Mouse (Mus musculus) stomach, embryonic 16.5 days (tissue): ENCODE data around the gene Sec24a. TPM values are rescaled to one million over a fixed set of nuclear protein-coding genes. Genes with fewer than 3 reads are reported as not detected.
"Not testable (repeated sequence)": the region's sequence is repeated elsewhere in the genome, so short reads cannot be mapped to it uniquely, and the experiment has no call there.

Experiments
- ATAC-seq: fragments of 200-750 bp; cut with Nextera tagmentation; 2 replicates; pipeline ENCODE4 v1.8.0; 2017; ENCODE audit warnings: moderate number of reproducible peaks, moderate TSS enrichment; ENCODE audit not compliant: insufficient read depth, low FRiP score
- H3K27ac ChIP-seq: fragments of 300-500 bp; sonication (generic); 2 replicates; pipeline ENCODE4 v1.5.1; 2014; ENCODE audit warnings: low read length
- H3K27me3 ChIP-seq: fragments of 300-500 bp; sonication (generic); 2 replicates; pipeline ENCODE4 v1.6.1; 2014; ENCODE audit warnings: low read length, control low read depth, mixed read lengths; ENCODE audit not compliant: control insufficient read depth, insufficient read depth
- H3K36me3 ChIP-seq: fragments of 300-500 bp; sonication (generic); 2 replicates; pipeline ENCODE4 v1.6.1; 2014; ENCODE audit warnings: low read length; ENCODE audit not compliant: control insufficient read depth, insufficient read depth
- H3K4me1 ChIP-seq: fragments of 300-500 bp; sonication (generic); 2 replicates; pipeline ENCODE4 v1.6.1; 2014; ENCODE audit warnings: low read length, control low read depth, mixed read lengths; ENCODE audit not compliant: control insufficient read depth, insufficient read depth
- H3K4me2 ChIP-seq: fragments of 300-500 bp; sonication (generic); 2 replicates; pipeline ENCODE4 v1.6.1; 2014; ENCODE audit warnings: low read depth, low read length, mixed read lengths
- H3K4me3 ChIP-seq: fragments of 300-500 bp; sonication (generic); replicated peaks from 2 replicates; pipeline ENCODE4 v1.5.1; 2014; ENCODE audit warnings: mild to moderate bottlenecking, low read length
- H3K9ac ChIP-seq: fragments of 300-500 bp; sonication (generic); 2 replicates; pipeline ENCODE4 v1.6.1; 2014; ENCODE audit warnings: low read length
- H3K9me3 ChIP-seq: fragments of 300-500 bp; sonication (generic); replicated peaks from 2 replicates; pipeline ENCODE4 v1.6.1; 2016; ENCODE audit warnings: low read length, control low read depth; ENCODE audit not compliant: control insufficient read depth
- WGBS: fragments of 180-500 bp; shearing (Covaris S2); extraction: QIAGEN DNeasy Blood & Tissue Kit; methylation state at CpG from one replicate; pipeline ENCODE4 v1.1.7; 2014; 5-methylcytosine and 5-hydroxymethylcytosine counted together
- polyA plus RNA-seq: library from polyadenylated mRNA; unstranded; fragments of >200 nt; fragmentation: Nextera tagmentation; extraction: Ambion mirVana; gene quantifications from 2 replicates; pipeline ENCODE4 v1.2.1, GENCODE M21; 2015

The Sec24a gene
- polyA plus RNA-seq, 1 experiment from 2014 or later = 16.5 TPM

GRCm38 (mm10) chr11:51681324-51681975 is 82.0 kb downstream of the Sec24a start:
- Histone ChIP-seq H3K27ac (no peak overlapping the region), H3K4me3 (no peak overlapping the region), H3K4me1 (0 out of 2 replicates have a peak, but pooled peaks cover 3% of the 10 kb centered on the region), H3K9ac (0 out of 2 replicates have a peak overlapping the region, but pooled peaks have one; percentile 50), H3K9me3 (no peaks in the 10 kb centered on the region), H3K36me3 (no peaks in the 10 kb centered on the region), H3K4me2 (peak overlapping the region; percentile 4; the same call in 1 of the 2 replicates), H3K27me3 (no peaks in the 10 kb centered on the region)
- ATAC-seq = peak; percentile 50; the same call in 1 of the 2 replicates
- WGBS = 36% methylated on average over 13 of the region's 13 CpGs

- Histone ChIP-seq H3K4me2 (no peak overlapping the region), H3K27ac (no peak overlapping the region), H3K27me3 (no peaks in the 10 kb centered on the region), H3K36me3 (no peaks in the 10 kb centered on the region), H3K9me3 (no peaks in the 10 kb centered on the region), H3K4me3 (no peak overlapping the region), H3K4me1 (0 out of 2 replicates have a peak, but pooled peaks cover 3% of the 10 kb centered on the region), H3K9ac (no peak overlapping the region)
- ATAC-seq = no peak
- 53% methylated on average over 3 of the region's 3 CpGs for WGBS
These were observed 84.0 kb downstream of the Sec24a start for GRCm38 (mm10) chr11:51679466-51679865.

GRCm38 (mm10) chr11:51677737-51678418 is 85.6 kb downstream of the Sec24a start:
- no peaks in the 10 kb centered on the region for H3K36me3 ChIP-seq
- H3K9me3 ChIP-seq = no peaks in the 10 kb centered on the region
- H3K4me3 ChIP-seq = no peak overlapping the region
- ATAC-seq = no peak
- 0 out of 2 replicates have a peak, but pooled peaks cover 3% of the 10 kb centered on the region for H3K4me1 ChIP-seq
- H3K9ac ChIP-seq = no peak overlapping the region
- H3K4me2 ChIP-seq = no peak overlapping the region
- no peak overlapping the region for H3K27ac ChIP-seq
- no peaks in the 10 kb centered on the region for H3K27me3 ChIP-seq
- 53% methylated on average over 6 of the region's 6 CpGs for WGBS

DNA sequence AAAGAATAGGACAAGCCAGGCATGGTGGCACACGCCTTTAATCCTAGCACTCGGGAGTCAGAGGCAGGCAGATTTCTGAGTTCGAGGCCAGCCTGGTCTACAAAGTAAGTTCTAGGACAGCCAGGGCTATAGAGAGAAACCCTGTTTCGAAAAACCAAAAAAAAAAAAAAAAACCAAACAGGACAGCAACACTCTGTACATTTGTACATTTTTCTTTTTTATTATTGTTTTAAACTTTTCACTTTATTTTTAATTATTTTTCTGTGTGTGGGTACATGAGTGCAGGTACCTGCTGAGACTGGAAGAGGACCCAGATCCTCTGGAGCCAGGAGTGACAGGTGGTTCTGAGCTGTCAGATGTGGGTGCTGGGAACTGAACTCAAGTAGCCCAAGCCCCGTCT is 88.0 kb downstream of the Sec24a start:
- Histone ChIP-seq H3K36me3 (no peaks in the 10 kb centered on the region), H3K4me2 (no peak overlapping the region), H3K4me1 (no peaks in the 10 kb centered on the region), H3K27me3 (no peaks in the 10 kb centered on the region), H3K27ac (no peak overlapping the region), H3K4me3 (no peak overlapping the region), H3K9me3 (no peaks in the 10 kb centered on the region), H3K9ac (no peak overlapping the region)
- no peak for ATAC-seq
- WGBS = 82% methylated on average over 5 of the region's 5 CpGs

DNA sequence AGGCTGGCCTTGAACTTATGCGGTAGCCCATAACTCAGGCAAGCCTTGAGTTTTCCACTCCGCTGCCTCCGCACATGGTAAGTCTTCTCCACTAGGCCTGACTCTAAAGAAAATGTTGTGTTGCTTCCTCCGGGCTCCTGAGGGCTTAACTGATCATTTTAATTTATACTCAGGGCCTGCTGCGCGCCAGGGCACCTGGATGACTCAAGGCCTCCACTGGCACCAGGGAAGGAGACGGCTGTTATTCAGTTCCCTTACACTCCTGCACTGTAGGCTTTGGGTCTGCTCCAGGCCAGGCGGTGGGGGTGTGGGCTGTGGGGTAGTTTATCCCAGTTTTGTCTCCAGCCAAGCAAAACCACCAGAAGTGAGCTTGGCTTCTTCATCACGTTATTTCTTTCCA is 90.1 kb downstream of the Sec24a start:
- no peak overlapping the region for H3K27ac ChIP-seq
- no peak for ATAC-seq

GRCm38 (mm10) chr11:51671376-51671775 is 92.1 kb downstream of the Sec24a start:
- ATAC-seq = no peak
- Histone ChIP-seq H3K4me3 (no peak overlapping the region), H3K4me2 (no peak overlapping the region), H3K9me3 (no peaks in the 10 kb centered on the region), H3K9ac (no peak overlapping the region), H3K27ac (no peak overlapping the region), H3K27me3 (no peaks in the 10 kb centered on the region), H3K36me3 (no peaks in the 10 kb centered on the region), H3K4me1 (no peaks in the 10 kb centered on the region)
- 72% methylated on average over 2 of the region's 2 CpGs for WGBS

More for the DNA sequence above, 90.1 kb downstream of the Sec24a start:
- WGBS = 79% methylated on average over 9 of the region's 9 CpGs
- no peaks in the 10 kb centered on the region for H3K4me1 ChIP-seq
- no peaks in the 10 kb centered on the region for H3K27me3 ChIP-seq
- H3K4me3 ChIP-seq = no peak overlapping the region
- no peak overlapping the region for H3K4me2 ChIP-seq
- no peaks in the 10 kb centered on the region for H3K9me3 ChIP-seq
- no peaks in the 10 kb centered on the region for H3K36me3 ChIP-seq
- H3K9ac ChIP-seq = no peak overlapping the region

DNA sequence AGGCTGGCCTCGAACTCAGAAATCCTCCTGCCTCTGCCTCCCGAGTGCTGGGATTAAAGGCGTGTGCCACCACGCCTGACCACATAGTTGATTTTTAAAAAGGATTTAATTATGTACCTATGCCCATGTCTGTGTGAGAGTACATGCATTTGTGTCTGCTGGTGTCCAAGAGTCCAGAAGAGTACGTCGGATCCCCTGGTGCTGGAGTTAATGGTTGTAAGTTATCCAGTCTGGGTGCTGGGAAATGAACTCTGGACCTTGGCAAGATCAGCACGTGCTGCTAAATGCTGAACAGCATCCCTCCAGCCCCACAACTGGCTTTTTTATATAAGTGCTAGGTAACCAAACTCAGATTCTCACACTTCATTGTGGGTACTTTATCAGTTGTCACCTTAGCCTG is 92.6 kb downstream of the Sec24a start:
- ATAC-seq = no peak
- no peak overlapping the region for H3K9ac ChIP-seq
- H3K36me3 ChIP-seq = no peaks in the 10 kb centered on the region
- H3K4me1 ChIP-seq = no peaks in the 10 kb centered on the region
- WGBS = 91% methylated on average over 7 of the region's 7 CpGs
- no peak overlapping the region for H3K27ac ChIP-seq
- no peak overlapping the region for H3K4me2 ChIP-seq
- H3K4me3 ChIP-seq = no peak overlapping the region
- no peaks in the 10 kb centered on the region for H3K27me3 ChIP-seq
- H3K9me3 ChIP-seq = no peaks in the 10 kb centered on the region

- not testable (repeated sequence) for H3K36me3 ChIP-seq, H3K4me1 ChIP-seq, ATAC-seq, H3K27me3 ChIP-seq, H3K4me3 ChIP-seq, H3K4me2 ChIP-seq, H3K9ac ChIP-seq, H3K9me3 ChIP-seq, H3K27ac ChIP-seq
- WGBS = 90% methylated on average over 7 of the region's 7 CpGs
These were observed 98.7 kb downstream of the Sec24a start for GRCm38 (mm10) chr11:51664747-51665146.

- no peak for ATAC-seq
- Histone ChIP-seq H3K9ac (no peak overlapping the region), H3K4me1 (peaks cover 7% of the 10 kb centered on the region), H3K4me2 (no peak overlapping the region), H3K27ac (no peak overlapping the region), H3K4me3 (no peak overlapping the region), H3K36me3 (no peaks in the 10 kb centered on the region), H3K27me3 (no peaks in the 10 kb centered on the region), H3K9me3 (no peaks in the 10 kb centered on the region)
- WGBS = 75% methylated on average over 7 of the region's 7 CpGs
These were observed 100.8 kb downstream of the Sec24a start for GRCm38 (mm10) chr11:51662632-51663031.
